Mouse (Mus musculus) NIH3T3 (cell line): ENCODE results near the gene Phldb2.

Experiments
- DNase-seq: peaks from one replicate; pipeline ENCODE4 v3.0.0-alpha.2; 2012; ENCODE audit warnings: low read depth

Phldb2 gene

GRCm38 (mm10) chr16:45841016-45841415 lies 112.4 kb downstream of the Phldb2 start:
- no peak for DNase-seq

- DNase-seq, result peak; percentile 82
These were observed 115.7 kb downstream of the Phldb2 start for GRCm38 (mm10) chr16:45837541-45838342.

GRCm38 (mm10) chr16:45832747-45833108 lies 120.7 kb downstream of the Phldb2 start:
- no peak for DNase-seq

GRCm38 (mm10) chr16:45832061-45832746 lies 121.2 kb downstream of the Phldb2 start:
- DNase-seq, result no peak

- no peak for DNase-seq
These were observed 122.1 kb downstream of the Phldb2 start for GRCm38 (mm10) chr16:45831094-45831872.

GRCm38 (mm10) chr16:45830096-45830866 lies 123.1 kb downstream of the Phldb2 start:
- DNase-seq, result no peak

- DNase-seq, result no peak
These were observed 128.1 kb downstream of the Phldb2 start for GRCm38 (mm10) chr16:45825309-45825708.

GRCm38 (mm10) chr16:45824025-45824424 lies 129.4 kb downstream of the Phldb2 start:
- DNase-seq, result no peak

- DNase-seq, result peak; percentile 58
These were observed 133.5 kb downstream of the Phldb2 start for GRCm38 (mm10) chr16:45819911-45820310.

- no peak for DNase-seq
These were observed 135.6 kb downstream of the Phldb2 start for GRCm38 (mm10) chr16:45817795-45818194.

GRCm38 (mm10) chr16:45816670-45817069 lies 136.7 kb downstream of the Phldb2 start:
- DNase-seq, result no peak

GRCm38 (mm10) chr16:45814611-45815010 lies 138.8 kb downstream of the Phldb2 start:
- DNase-seq, result no peak

- no peak for DNase-seq
These were observed 141.6 kb downstream of the Phldb2 start for GRCm38 (mm10) chr16:45811788-45812187.

GRCm38 (mm10) chr16:45810829-45811326 lies 142.5 kb downstream of the Phldb2 start:
- peak; percentile 46 for DNase-seq

GRCm38 (mm10) chr16:45810155-45810554 lies 143.2 kb downstream of the Phldb2 start:
- DNase-seq, result peak; percentile 28

GRCm38 (mm10) chr16:45804708-45805107 lies 148.7 kb downstream of the Phldb2 start:
- no peak for DNase-seq

- no peak for DNase-seq
These were observed 153.0 kb downstream of the Phldb2 start for GRCm38 (mm10) chr16:45800406-45800805.

- DNase-seq, result no peak
These were observed 154.2 kb downstream of the Phldb2 start for GRCm38 (mm10) chr16:45799150-45799549.

- peak; percentile 61 for DNase-seq
These were observed 154.8 kb downstream of the Phldb2 start for GRCm38 (mm10) chr16:45798591-45798990.

GRCm38 (mm10) chr16:45796815-45797214 lies 156.6 kb downstream of the Phldb2 start:
- no peak for DNase-seq

GRCm38 (mm10) chr16:45795188-45795693 lies 158.2 kb downstream of the Phldb2 start:
- DNase-seq, result no peak
